ENCODE assay signal across 8 mouse cellular contexts in the genomic region with DNA sequence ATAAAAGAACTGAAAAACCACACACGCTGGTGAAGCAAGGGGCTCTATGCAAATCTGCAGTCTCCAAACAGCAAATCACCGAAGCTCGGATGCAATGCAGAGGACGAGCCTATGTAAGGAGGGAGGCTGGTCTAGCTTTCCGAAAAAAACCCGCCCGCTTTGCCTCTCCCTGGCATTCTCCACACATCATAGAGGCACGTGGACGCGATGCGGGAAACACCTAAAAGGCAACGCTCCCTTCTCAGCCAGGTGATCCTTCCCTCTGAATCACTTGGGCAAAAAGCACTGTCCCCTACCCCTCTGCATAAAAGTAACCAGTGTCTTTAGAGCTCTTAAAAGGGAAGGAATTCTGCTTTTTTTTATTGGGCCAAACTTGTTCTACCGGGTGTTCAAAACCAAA.
DNase-seq lines count a peak whose midpoint lies in the region; ATAC-seq lines count a peak whose summit lies in the region.

No protein-coding gene starts in this region.

- peak overlapping the region; percentile 73 for H3K4me2 ChIP-seq in hindbrain, embryonic 13.5 days
- H3K4me2 ChIP-seq in limb, embryonic 15.5 days = peak overlapping the region; percentile 90

- no peaks in the 10 kb centered on the region for H3K27me3 ChIP-seq in hindbrain, embryonic 13.5 days
- H3K27me3 ChIP-seq in limb, embryonic 15.5 days = peaks cover 37% of the 10 kb centered on the region

- no peaks in the 10 kb centered on the region for H3K36me3 ChIP-seq in hindbrain, embryonic 13.5 days
- no peaks in the 10 kb centered on the region for H3K36me3 ChIP-seq in limb, embryonic 15.5 days

- H3K27ac ChIP-seq in hindbrain, embryonic 13.5 days = peak overlapping the region; percentile 92
- no peak overlapping the region for H3K27ac ChIP-seq in limb, embryonic 15.5 days

- H3K9ac ChIP-seq in hindbrain, embryonic 13.5 days = peak overlapping the region; percentile 95
- H3K9ac ChIP-seq in limb, embryonic 15.5 days = 0 out of 2 replicates have a peak overlapping the region, but pooled peaks have one; percentile 42

- DNase-seq in testis, postnatal 10 days (ENCODE audit: low spot score) = peak; percentile 39
- DNase-seq in testis, postnatal 14 days (ENCODE audit: low spot score) = no peak
- peak; percentile 23 for DNase-seq in embryo, embryonic 11.5 days (ENCODE audit: low read depth, low spot score)
- peak; percentile 67 for DNase-seq in retina, postnatal 1 day
- no peak for DNase-seq in urinary bladder, postnatal 10 days (ENCODE audit: low spot score)
- no peak for DNase-seq in urinary bladder, adult 2 months (ENCODE audit: low spot score)

- H3K9me3 ChIP-seq in hindbrain, embryonic 13.5 days = no peaks in the 10 kb centered on the region
- no peaks in the 10 kb centered on the region for H3K9me3 ChIP-seq in limb, embryonic 15.5 days

- H3K4me3 ChIP-seq in hindbrain, embryonic 13.5 days = peak overlapping the region; percentile 73
- H3K4me3 ChIP-seq in limb, embryonic 15.5 days = peak overlapping the region; percentile 49

- ATAC-seq in hindbrain, embryonic 13.5 days (ENCODE audit: low FRiP score) = peak; percentile 68
- no peak for ATAC-seq in limb, embryonic 15.5 days (ENCODE audit: insufficient number of reproducible peaks, low FRiP score, low TSS enrichment, low read depth)

- peaks cover 35% of the 10 kb centered on the region for H3K4me1 ChIP-seq in hindbrain, embryonic 13.5 days (replicated peaks)
- peaks cover 17% of the 10 kb centered on the region for H3K4me1 ChIP-seq in limb, embryonic 15.5 days

- under 1% methylated on average over 13 of the region's 13 CpGs for WGBS in hindbrain, embryonic 13.5 days
- under 1% methylated on average over 13 of the region's 13 CpGs for WGBS in limb, embryonic 15.5 days

Comparison
In these comparisons a context has a peak if more than half of its experiments do, and no peak if none do; other contexts are left out.
1. DNase-seq: peak in testis, postnatal 10 days (single experiment), embryo, embryonic 11.5 days (single experiment) and retina, postnatal 1 day (single experiment); none in testis, postnatal 14 days (single experiment), urinary bladder, postnatal 10 days (single experiment) and urinary bladder, adult 2 months (single experiment).